Mouse (Mus musculus): Measurements from ENCODE around the gene Zfp865. TPM values are rescaled to one million over a fixed set of nuclear protein-coding genes. Genes with fewer than 3 reads are reported as not detected.
A peak's percentile ranks its signal among the peaks of the same experiment; 100 is the strongest.
"Not testable (repeated sequence)": the region's sequence is repeated elsewhere in the genome, so short reads cannot be mapped to it uniquely, and the experiment has no call there.

Zfp865 gene
- polyA plus RNA-seq, 1 experiment from 2014 or later, result 5.5 TPM

- not testable (repeated sequence) for ATAC-seq (replicated peaks; ENCODE audit: insufficient number of reproducible peaks, low FRiP score, low TSS enrichment); H3K27me3 ChIP-seq (ENCODE audit: control insufficient read depth, insufficient read depth, low read length); H3K9me3 ChIP-seq (replicated peaks; ENCODE audit: control insufficient read depth, low read length)
- peak overlapping the region; percentile 83 for H3K4me2 ChIP-seq
- peaks cover 11% of the 10 kb centered on the region; the same call in 1 of the 2 replicates for H3K4me1 ChIP-seq (ENCODE audit: control insufficient read depth, insufficient read depth, low read length)
- H3K36me3 ChIP-seq (ENCODE audit: control insufficient read depth, insufficient read depth, low read length), result peaks cover 10% of the 10 kb centered on the region
- H3K9ac ChIP-seq (ENCODE audit: low read depth, low read length), result peak overlapping the region; percentile 98
- H3K27ac ChIP-seq (ENCODE audit: low read depth, low read length), result peak overlapping the region; percentile 96
- 28% methylated on average over 8 of the region's 8 CpGs for WGBS (ENCODE audit: insufficient replicate concordance)
- peak overlapping the region; percentile 90 for H3K4me3 ChIP-seq (ENCODE audit: low read depth, low read length)
Observed at GRCm38 (mm10) chr7:5019576-5019975, 600 bp upstream of the Zfp865 start.

GRCm38 (mm10) chr7:5020685-5021084, 509 bp downstream of the Zfp865 start:
- WGBS (ENCODE audit: insufficient replicate concordance), result under 1% methylated on average over 13 of the region's 15 CpGs
- H3K27ac ChIP-seq (ENCODE audit: low read depth, low read length), result peak overlapping the region; percentile 96
- peak; percentile 11 for ATAC-seq (replicated peaks; ENCODE audit: insufficient number of reproducible peaks, low FRiP score, low TSS enrichment)
- H3K4me3 ChIP-seq (ENCODE audit: low read depth, low read length), result peak overlapping the region; percentile 90
- peak overlapping the region; percentile 98 for H3K9ac ChIP-seq (ENCODE audit: low read depth, low read length)
- no peaks in the 10 kb centered on the region for H3K27me3 ChIP-seq (ENCODE audit: control insufficient read depth, insufficient read depth, low read length)
- peaks cover 10% of the 10 kb centered on the region for H3K36me3 ChIP-seq (ENCODE audit: control insufficient read depth, insufficient read depth, low read length)
- no peaks in the 10 kb centered on the region for H3K9me3 ChIP-seq (replicated peaks; ENCODE audit: control insufficient read depth, low read length)
- peaks cover 11% of the 10 kb centered on the region; the same call in 1 of the 2 replicates for H3K4me1 ChIP-seq (ENCODE audit: control insufficient read depth, insufficient read depth, low read length)
- peak overlapping the region; percentile 83 for H3K4me2 ChIP-seq

GRCm38 (mm10) chr7:5021197-5021596, 1.0 kb downstream of the Zfp865 start:
- Histone ChIP-seq H3K4me1 (ENCODE audit: control insufficient read depth, insufficient read depth, low read length) (peaks cover 9% of the 10 kb centered on the region; the same call in 1 of the 2 replicates), H3K27ac (ENCODE audit: low read depth, low read length) (peak overlapping the region; percentile 96), H3K9ac (ENCODE audit: low read depth, low read length) (peak overlapping the region; percentile 98), H3K4me2 (peak overlapping the region; percentile 83), H3K36me3 (ENCODE audit: control insufficient read depth, insufficient read depth, low read length) (peaks cover 10% of the 10 kb centered on the region), H3K4me3 (ENCODE audit: low read depth, low read length) (peak overlapping the region; percentile 90), H3K9me3 (replicated peaks; ENCODE audit: control insufficient read depth, low read length) (no peaks in the 10 kb centered on the region), H3K27me3 (ENCODE audit: control insufficient read depth, insufficient read depth, low read length) (no peaks in the 10 kb centered on the region)
- ATAC-seq (replicated peaks; ENCODE audit: insufficient number of reproducible peaks, low FRiP score, low TSS enrichment), result no peak
- 48% methylated on average over 5 of the region's 5 CpGs for WGBS (ENCODE audit: insufficient replicate concordance)

GRCm38 (mm10) chr7:5029543-5029942, 9.4 kb downstream of the Zfp865 start:
- 87% methylated on average over 22 of the region's 22 CpGs for WGBS (ENCODE audit: insufficient replicate concordance)
- H3K4me2 ChIP-seq, result no peak overlapping the region
- peaks cover 40% of the 10 kb centered on the region for H3K9me3 ChIP-seq (replicated peaks; ENCODE audit: control insufficient read depth, low read length)
- no peaks in the 10 kb centered on the region for H3K4me1 ChIP-seq (ENCODE audit: control insufficient read depth, insufficient read depth, low read length)
- H3K4me3 ChIP-seq (ENCODE audit: low read depth, low read length), result no peak overlapping the region
- no peak overlapping the region for H3K27ac ChIP-seq (ENCODE audit: low read depth, low read length)
- H3K9ac ChIP-seq (ENCODE audit: low read depth, low read length), result no peak overlapping the region
- no peaks in the 10 kb centered on the region for H3K27me3 ChIP-seq (ENCODE audit: control insufficient read depth, insufficient read depth, low read length)
- H3K36me3 ChIP-seq (ENCODE audit: control insufficient read depth, insufficient read depth, low read length), result peaks cover 63% of the 10 kb centered on the region
- ATAC-seq (replicated peaks; ENCODE audit: insufficient number of reproducible peaks, low FRiP score, low TSS enrichment), result no peak

- 86% methylated on average over 21 of the region's 21 CpGs for WGBS (ENCODE audit: insufficient replicate concordance)
- Histone ChIP-seq H3K4me1 (ENCODE audit: control insufficient read depth, insufficient read depth, low read length) (no peaks in the 10 kb centered on the region), H3K36me3 (ENCODE audit: control insufficient read depth, insufficient read depth, low read length) (peaks cover 67% of the 10 kb centered on the region), H3K27ac (ENCODE audit: low read depth, low read length) (no peak overlapping the region), H3K4me2 (no peak overlapping the region), H3K4me3 (ENCODE audit: low read depth, low read length) (no peak overlapping the region), H3K27me3 (ENCODE audit: control insufficient read depth, insufficient read depth, low read length) (no peaks in the 10 kb centered on the region), H3K9me3 (replicated peaks; ENCODE audit: control insufficient read depth, low read length) (peaks cover 40% of the 10 kb centered on the region), H3K9ac (ENCODE audit: low read depth, low read length) (no peak overlapping the region)
- no peak for ATAC-seq (replicated peaks; ENCODE audit: insufficient number of reproducible peaks, low FRiP score, low TSS enrichment)
Observed at GRCm38 (mm10) chr7:5029946-5030345, 9.8 kb downstream of the Zfp865 start.

- no peak overlapping the region for H3K4me3 ChIP-seq (ENCODE audit: low read depth, low read length)
- no peaks in the 10 kb centered on the region for H3K27me3 ChIP-seq (ENCODE audit: control insufficient read depth, insufficient read depth, low read length)
- peaks cover 75% of the 10 kb centered on the region for H3K36me3 ChIP-seq (ENCODE audit: control insufficient read depth, insufficient read depth, low read length)
- no peak overlapping the region for H3K27ac ChIP-seq (ENCODE audit: low read depth, low read length)
- no peak for ATAC-seq (replicated peaks; ENCODE audit: insufficient number of reproducible peaks, low FRiP score, low TSS enrichment)
- H3K9me3 ChIP-seq (replicated peaks; ENCODE audit: control insufficient read depth, low read length), result peaks cover 40% of the 10 kb centered on the region
- WGBS (ENCODE audit: insufficient replicate concordance), result 78% methylated on average over 63 of the region's 63 CpGs
- no peak overlapping the region for H3K4me2 ChIP-seq
- H3K9ac ChIP-seq (ENCODE audit: low read depth, low read length), result no peak overlapping the region
- H3K4me1 ChIP-seq (ENCODE audit: control insufficient read depth, insufficient read depth, low read length), result no peaks in the 10 kb centered on the region
Observed at GRCm38 (mm10) chr7:5030554-5031275, 10.5 kb downstream of the Zfp865 start.

GRCm38 (mm10) chr7:5031496-5031895, 11.3 kb downstream of the Zfp865 start:
- Histone ChIP-seq H3K4me1 (ENCODE audit: control insufficient read depth, insufficient read depth, low read length) (no peaks in the 10 kb centered on the region), H3K36me3 (ENCODE audit: control insufficient read depth, insufficient read depth, low read length) (peaks cover 77% of the 10 kb centered on the region), H3K4me2 (no peak overlapping the region), H3K27ac (ENCODE audit: low read depth, low read length) (no peak overlapping the region), H3K9me3 (replicated peaks; ENCODE audit: control insufficient read depth, low read length) (peaks cover 40% of the 10 kb centered on the region), H3K4me3 (ENCODE audit: low read depth, low read length) (no peak overlapping the region), H3K27me3 (ENCODE audit: control insufficient read depth, insufficient read depth, low read length) (no peaks in the 10 kb centered on the region), H3K9ac (ENCODE audit: low read depth, low read length) (no peak overlapping the region)
- no peak for ATAC-seq (replicated peaks; ENCODE audit: insufficient number of reproducible peaks, low FRiP score, low TSS enrichment)
- 72% methylated on average over 46 of the region's 46 CpGs for WGBS (ENCODE audit: insufficient replicate concordance)

- ATAC-seq (replicated peaks; ENCODE audit: insufficient number of reproducible peaks, low FRiP score, low TSS enrichment), result no peak
- Histone ChIP-seq H3K36me3 (ENCODE audit: control insufficient read depth, insufficient read depth, low read length) (peaks cover 68% of the 10 kb centered on the region), H3K4me3 (ENCODE audit: low read depth, low read length) (no peak within 1 kb of the TSS), H3K4me1 (ENCODE audit: control insufficient read depth, insufficient read depth, low read length) (peaks cover 4% of the 10 kb centered on the region; the same call in 1 of the 2 replicates), H3K9me3 (replicated peaks; ENCODE audit: control insufficient read depth, low read length) (peaks cover 36% of the 10 kb centered on the region), H3K4me2 (no peak within 1 kb of the TSS), H3K27me3 (ENCODE audit: control insufficient read depth, insufficient read depth, low read length) (no peaks in the 10 kb centered on the region), H3K9ac (ENCODE audit: low read depth, low read length) (no peak within 1 kb of the TSS), H3K27ac (ENCODE audit: low read depth, low read length) (no peak within 1 kb of the TSS)
- WGBS (ENCODE audit: insufficient replicate concordance), result 94% methylated on average over 3 of the region's 3 CpGs
Observed at GRCm38 (mm10) chr7:5033818-5034217, 13.6 kb downstream of the Zfp865 start, which contains the start of gene 4632433K11Rik. 4632433K11Rik (plus strand) TSS chr7:5034118.

- H3K27ac ChIP-seq (ENCODE audit: low read depth, low read length), result no peak overlapping the region
- no peak for ATAC-seq (replicated peaks; ENCODE audit: insufficient number of reproducible peaks, low FRiP score, low TSS enrichment)
- no peak overlapping the region for H3K4me3 ChIP-seq (ENCODE audit: low read depth, low read length)
- H3K9ac ChIP-seq (ENCODE audit: low read depth, low read length), result no peak overlapping the region
- peaks cover 4% of the 10 kb centered on the region; the same call in 1 of the 2 replicates for H3K4me1 ChIP-seq (ENCODE audit: control insufficient read depth, insufficient read depth, low read length)
- WGBS (ENCODE audit: insufficient replicate concordance), result 91% methylated on average over 17 of the region's 17 CpGs
- H3K4me2 ChIP-seq, result no peak overlapping the region
- no peaks in the 10 kb centered on the region for H3K27me3 ChIP-seq (ENCODE audit: control insufficient read depth, insufficient read depth, low read length)
- H3K9me3 ChIP-seq (replicated peaks; ENCODE audit: control insufficient read depth, low read length), result peaks cover 19% of the 10 kb centered on the region
- peaks cover 49% of the 10 kb centered on the region for H3K36me3 ChIP-seq (ENCODE audit: control insufficient read depth, insufficient read depth, low read length)
Observed at GRCm38 (mm10) chr7:5035628-5036027, 15.5 kb downstream of the Zfp865 start.
